Mouse (Mus musculus) kidney, adult 2 months (tissue): ENCODE results near the gene Fam83g.

Experiments used
- CTCF ChIP-seq: fragments of 200-500 bp; conservative IDR thresholded peaks from 2 replicates; pipeline ENCODE4 v1.5.1; 2011; ENCODE audit warnings: low read depth, mild to moderate bottlenecking, control low read depth, low read length, moderate library complexity, mixed read lengths; ENCODE audit not compliant: insufficient read depth, insufficient read length
- POLR2A ChIP-seq: fragments of 200-500 bp; IDR thresholded peaks from one replicate; pipeline ENCODE4 v1.6.1; 2011; ENCODE audit warnings: low read depth, low read length, control low read depth

GRCm38 (mm10) chr11:61638764-61639536 is 44.9 kb upstream of the Fam83g start:
- TF ChIP-seq CTCF (no peak), POLR2A (no peak)
